17 mouse cellular contexts compared by ENCODE assay signal in the genomic region with DNA sequence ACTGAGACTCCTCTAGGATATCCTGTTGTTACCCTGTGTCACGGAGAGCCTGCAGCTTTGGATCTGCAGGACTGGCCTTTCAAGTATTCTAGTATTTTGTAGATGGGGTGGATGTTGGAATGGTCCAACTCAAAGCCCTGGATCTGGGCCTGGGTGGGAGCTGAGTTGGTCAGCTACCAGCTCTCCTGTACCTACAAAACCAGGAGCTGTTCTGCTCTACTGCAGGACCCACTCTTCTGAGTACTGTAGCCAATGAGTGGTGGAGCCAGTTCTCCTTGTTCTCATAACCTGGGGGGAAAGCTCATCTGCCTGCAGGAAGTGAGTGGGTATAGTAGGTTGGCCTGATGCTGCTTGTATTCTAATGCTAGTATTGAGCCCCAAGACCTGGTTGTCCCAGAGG. TPM values are rescaled to one million over a fixed set of nuclear protein-coding genes. Genes with fewer than 3 reads are reported as not detected.
"Had no signal": no experiment of that assay in that cellular context is flagged by ENCODE, and none has a peak within 500 bp of the region (broad histone marks: within the 10 kb centered on the region; RNA-seq: fewer than 3 reads in every experiment).

No protein-coding gene starts in this region.

- H3K27ac ChIP-seq: neural tube, embryonic 15.5 days; stomach, embryonic 15.5 days; stomach, postnatal 0 days had no signal

- H3K9me3 ChIP-seq: neural tube, embryonic 15.5 days; stomach, embryonic 15.5 days had no signal

- H3K4me3 ChIP-seq: neural tube, embryonic 15.5 days; stomach, embryonic 15.5 days had no signal

- H3K36me3 ChIP-seq: neural tube, embryonic 15.5 days; stomach, embryonic 15.5 days had no signal

- DNase-seq: retina, postnatal 1 day; right cerebral cortex, adult 18-20 months; right cerebral cortex, postnatal 14 days; right cerebral cortex, postnatal 25 days; right cerebral cortex, postnatal 4 days; spleen, adult 18-20 months; thymus, adult 18-20 months; thymus, adult 2 months; thymus, postnatal 14 days; thymus, postnatal 25 days; thymus, postnatal 36 days; thymus, postnatal 4 days had no signal

- H3K4me1 ChIP-seq: neural tube, embryonic 15.5 days; stomach, embryonic 15.5 days had no signal

- H3K27me3 ChIP-seq: neural tube, embryonic 15.5 days; stomach, embryonic 15.5 days had no signal

- H3K4me2 ChIP-seq: neural tube, embryonic 15.5 days; stomach, embryonic 15.5 days had no signal

- H3K9ac ChIP-seq: neural tube, embryonic 15.5 days; stomach, embryonic 15.5 days had no signal

RNA-seq across cellular contexts. Expression of gene Il12a, which starts 20.0 kb away (rescaled TPM):
- polyA plus RNA-seq: neural tube, embryonic 14.5 days; neural tube, embryonic 15.5 days; stomach, embryonic 14.5 days had no signal
